Mouse (Mus musculus): Measurements from ENCODE around the gene Tbx1.

DNA sequence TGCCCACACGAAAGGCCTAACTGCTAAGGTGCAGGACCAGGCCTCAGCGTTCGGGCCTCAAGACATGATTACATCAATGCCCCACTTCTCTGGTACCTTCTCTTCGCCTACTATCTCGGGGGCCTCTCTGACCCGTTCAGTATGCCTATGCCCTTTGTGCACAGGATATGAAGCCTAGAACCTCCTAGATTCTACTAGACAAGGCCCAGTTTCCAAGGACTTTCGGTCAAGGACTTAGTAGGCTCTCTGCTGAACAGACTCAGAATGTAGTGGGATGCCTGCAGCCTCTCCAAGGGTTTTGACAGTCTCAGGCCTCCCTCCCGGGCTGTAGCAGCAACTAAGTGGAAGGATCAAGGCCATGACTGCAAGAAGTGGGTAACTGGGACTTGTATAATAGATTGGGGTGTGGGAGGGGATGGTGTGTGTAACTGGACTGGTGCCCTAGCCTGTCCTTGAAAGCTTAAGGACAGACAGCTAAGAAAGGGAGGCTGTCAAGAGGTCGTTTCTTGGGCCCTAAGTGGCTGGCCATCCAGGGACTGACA, 1.3 kb downstream of the Tbx1 start:
- TF ChIP-seq CTCF (conservative IDR thresholded peaks at IDR 0.05; ENCODE audit: low read length) (no peak), POU5F1 (IDR thresholded peaks at IDR 0.05; ENCODE audit: borderline replicate concordance, low read length) (no peak), NANOG (IDR thresholded peaks at IDR 0.05; ENCODE audit: borderline replicate concordance, low read length) (no peak)

Measured in E14TG2a.4 (cell line).